ENCODE assay signal across 7 mouse cellular contexts in genomic region chr1:51445854-51446460, GRCm38 (mm10). TPM values are rescaled to one million over a fixed set of nuclear protein-coding genes. Genes with fewer than 3 reads are reported as not detected.
DNase-seq lines count a peak whose midpoint lies in the region; ATAC-seq lines count a peak whose summit lies in the region.

No protein-coding gene starts in this region.

- no peaks in the 10 kb centered on the region for H3K36me3 ChIP-seq in hindbrain, embryonic 16.5 days (ENCODE audit: control insufficient read depth, insufficient read depth, low read length)
- no peaks in the 10 kb centered on the region for H3K36me3 ChIP-seq in limb, embryonic 13.5 days

- DNase-seq in ES-CJ7 (ENCODE audit: low read depth, low spot score) = peak; percentile 11
- DNase-seq in brain, embryonic 18.5 days (ENCODE audit: low read depth, low spot score) = peak; percentile 43
- no peak for DNase-seq in gastrocnemius, postnatal 4 days (ENCODE audit: low spot score in 2 of 2)
- no peak for DNase-seq in urinary bladder, postnatal 14 days (ENCODE audit: low spot score)

- H3K4me3 ChIP-seq in hindbrain, embryonic 16.5 days (ENCODE audit: low read length) = no peak overlapping the region
- no peak overlapping the region for H3K4me3 ChIP-seq in limb, embryonic 13.5 days

- no peak overlapping the region for H3K9ac ChIP-seq in hindbrain, embryonic 16.5 days (ENCODE audit: low read depth, low read length)
- no peak overlapping the region for H3K9ac ChIP-seq in limb, embryonic 13.5 days

- peak; percentile 86 for ATAC-seq in hindbrain, embryonic 16.5 days
- peak; percentile 82 for ATAC-seq in limb, embryonic 13.5 days (ENCODE audit: low FRiP score, low read depth)
- no peak for ATAC-seq in megakaryocyte, adult 5-6 weeks (ENCODE audit: poor library complexity, severe bottlenecking)

- H3K27me3 ChIP-seq in hindbrain, embryonic 16.5 days (replicated peaks; ENCODE audit: control insufficient read depth, insufficient read depth, low read length) = no peaks in the 10 kb centered on the region
- no peaks in the 10 kb centered on the region for H3K27me3 ChIP-seq in limb, embryonic 13.5 days

- H3K27ac ChIP-seq in hindbrain, embryonic 16.5 days (ENCODE audit: low read depth, low read length) = no peak overlapping the region
- H3K27ac ChIP-seq in limb, embryonic 13.5 days = no peak overlapping the region

- H3K9me3 ChIP-seq in hindbrain, embryonic 16.5 days (ENCODE audit: control insufficient read depth, low read length) = no peaks in the 10 kb centered on the region
- no peaks in the 10 kb centered on the region for H3K9me3 ChIP-seq in limb, embryonic 13.5 days

- H3K4me2 ChIP-seq in hindbrain, embryonic 16.5 days (ENCODE audit: low read length) = peak overlapping the region; percentile 23
- peak overlapping the region; percentile 34; the same call in 1 of the 2 replicates for H3K4me2 ChIP-seq in limb, embryonic 13.5 days (replicated peaks)

- 14% methylated on average over 9 of the region's 9 CpGs for WGBS in hindbrain, embryonic 16.5 days
- WGBS in limb, embryonic 13.5 days = 17% methylated on average over 9 of the region's 9 CpGs

- H3K4me1 ChIP-seq in hindbrain, embryonic 16.5 days (ENCODE audit: control insufficient read depth, insufficient read depth, low read depth, low read length) = no peaks in the 10 kb centered on the region
- H3K4me1 ChIP-seq in limb, embryonic 13.5 days = peaks cover 12% of the 10 kb centered on the region

RNA-seq across cellular contexts. Expression of gene Nabp1, which starts 32.3 kb away (rescaled TPM):
- polyA plus RNA-seq in hindbrain, embryonic 16.5 days (2015; fragmentation: Nextera tagmentation; extraction: Ambion mirVana) = 8.1 and 9.0 TPM in 2 replicates
- polyA plus RNA-seq in limb, embryonic 13.5 days (2015; fragmentation: Nextera tagmentation; extraction: Ambion mirVana) = 6.3 and 7.9 TPM in 2 replicates
- total RNA-seq in gastrocnemius, postnatal 4 days (2021) = 1 to 10 TPM; 7.9 to 8.2 TPM
- 95.3 and 107 TPM in 2 replicates for total RNA-seq in megakaryocyte, adult 5-6 weeks (2015)
- total RNA-seq in megakaryocyte, adult 5-6 weeks (2017) = 277 and 321 TPM in 2 replicates

Comparison
In these comparisons a context has a peak if more than half of its experiments do, and no peak if none do; other contexts are left out.
1. DNase-seq: peak in ES-CJ7 (single experiment) and brain, embryonic 18.5 days (single experiment); none in gastrocnemius, postnatal 4 days (0 of 2) and urinary bladder, postnatal 14 days (single experiment).
2. RNA of gene Nabp1, which starts 32.3 kb away (total RNA-seq): 95.3 to 321 TPM in megakaryocyte, adult 5-6 weeks; 7.9 to 8.2 TPM in gastrocnemius, postnatal 4 days; every median in the first group is over 10 times any median in the second.